ENCODE assay signal across 21 mouse cellular contexts in genomic region chr6:127552940-127553339, GRCm38 (mm10). TPM values are rescaled to one million over a fixed set of nuclear protein-coding genes. Genes with fewer than 3 reads are reported as not detected.
A peak's percentile ranks its signal among the peaks of the same experiment; 100 is the strongest.
DNase-seq lines count a peak whose midpoint lies in the region; ATAC-seq and TF ChIP-seq lines count a peak whose summit lies in the region.
"Had no signal": no experiment of that assay in that cellular context is flagged by ENCODE, and none has a peak within 500 bp of the region (broad histone marks: within the 10 kb centered on the region; RNA-seq: fewer than 3 reads in every experiment).

No protein-coding gene starts in this region.

- no peak overlapping the region for H3K4me3 ChIP-seq in forebrain, postnatal 0 days (ENCODE audit: low read depth, low read length)
- H3K4me3 ChIP-seq in forebrain, embryonic 12.5 days (replicated peaks), result no peak overlapping the region
- H3K4me3 ChIP-seq in lung, embryonic 14.5 days (ENCODE audit: low read depth, low read length), result no peak overlapping the region
- H3K4me3 ChIP-seq in stomach, postnatal 0 days (ENCODE audit: low read depth, low read length), result no peak overlapping the region
- H3K4me3 ChIP-seq: embryonic facial prominence, embryonic 13.5 days; heart, embryonic 12.5 days; hindbrain, embryonic 10.5 days; hindbrain, embryonic 15.5 days had no signal

- no peak for TF ChIP-seq EP300 in stomach, postnatal 0 days (optimal IDR thresholded peaks at IDR 0.05)

- no peaks in the 10 kb centered on the region for H3K36me3 ChIP-seq in forebrain, postnatal 0 days (ENCODE audit: insufficient read depth)
- H3K36me3 ChIP-seq in forebrain, embryonic 12.5 days (replicated peaks), result no peaks in the 10 kb centered on the region
- H3K36me3 ChIP-seq in lung, embryonic 14.5 days (ENCODE audit: insufficient read depth), result no peaks in the 10 kb centered on the region
- H3K36me3 ChIP-seq in stomach, postnatal 0 days (ENCODE audit: control insufficient read depth, insufficient read depth, low read length), result no peaks in the 10 kb centered on the region
- H3K36me3 ChIP-seq: embryonic facial prominence, embryonic 13.5 days; heart, embryonic 12.5 days; hindbrain, embryonic 10.5 days; hindbrain, embryonic 15.5 days had no signal

- WGBS in forebrain, postnatal 0 days, result 91% methylated on average over 4 of the region's 4 CpGs
- WGBS in forebrain, embryonic 12.5 days, result 88% methylated on average over 4 of the region's 4 CpGs
- WGBS in lung, embryonic 14.5 days, result 81% methylated on average over 4 of the region's 4 CpGs
- WGBS in stomach, postnatal 0 days, result 75% methylated on average over 4 of the region's 4 CpGs

- ATAC-seq in forebrain, postnatal 0 days, result no peak
- no peak for ATAC-seq in forebrain, embryonic 12.5 days (ENCODE audit: low FRiP score)
- ATAC-seq in lung, embryonic 14.5 days (ENCODE audit: insufficient read depth), result no peak
- ATAC-seq in stomach, postnatal 0 days (ENCODE audit: low FRiP score, low TSS enrichment), result no peak
- ATAC-seq: CD4-positive, CD25-positive, alpha-beta regulatory T cell, adult 4 months; forebrain, embryonic 14.5 days; inflammation-experienced regulatory T-cells, adult 6 months; Patski had no signal

- TF ChIP-seq CTCF in forebrain, postnatal 0 days (IDR thresholded peaks at IDR 0.05; ENCODE audit: low read depth), result peak; percentile 14
- TF ChIP-seq CTCF in lung, embryonic 14.5 days (IDR thresholded peaks at IDR 0.05; ENCODE audit: low read depth), result peak; percentile 22; the same call in 1 of the 2 replicates
- 0 out of 2 replicates have a peak, but pooled peaks have one; percentile 14 for TF ChIP-seq CTCF in stomach, postnatal 0 days (IDR thresholded peaks at IDR 0.05; ENCODE audit: low read depth)

- DNase-seq in forebrain, postnatal 0 days, result no peak
- no peak for DNase-seq in lung, embryonic 14.5 days
- no peak for DNase-seq in lung, postnatal 14 days
- DNase-seq in R1 (ENCODE audit: low read depth, low spot score), result peak; percentile 26
- DNase-seq in stomach, postnatal 0 days (ENCODE audit: low spot score), result no peak
- no peak for DNase-seq in gastrocnemius, postnatal 14 days
- DNase-seq: adrenal gland, postnatal 10 days; B cell, adult 2 months; cerebellum, adult 11-12 months; cerebellum, adult 9-11 months; cerebellum, postnatal 36 days; heart, adult 18-20 months had no signal

- H3K27me3 ChIP-seq in forebrain, postnatal 0 days (ENCODE audit: insufficient read depth, low read length), result no peaks in the 10 kb centered on the region; the same call in 1 of the 2 replicates
- 0 out of 2 replicates have a peak, but pooled peaks cover 4% of the 10 kb centered on the region for H3K27me3 ChIP-seq in forebrain, embryonic 12.5 days
- no peaks in the 10 kb centered on the region for H3K27me3 ChIP-seq in lung, embryonic 14.5 days (ENCODE audit: insufficient read depth, low read length)
- H3K27me3 ChIP-seq in stomach, postnatal 0 days (ENCODE audit: control insufficient read depth, insufficient read depth, low read length), result no peaks in the 10 kb centered on the region
- H3K27me3 ChIP-seq: embryonic facial prominence, embryonic 13.5 days; heart, embryonic 12.5 days; hindbrain, embryonic 15.5 days had no signal

- no peak overlapping the region for H3K27ac ChIP-seq in forebrain, postnatal 0 days (ENCODE audit: low read depth, low read length)
- H3K27ac ChIP-seq in forebrain, embryonic 12.5 days, result no peak overlapping the region
- no peak overlapping the region for H3K27ac ChIP-seq in lung, embryonic 14.5 days (ENCODE audit: low read depth)
- H3K27ac ChIP-seq in stomach, postnatal 0 days (replicated peaks), result no peak overlapping the region
- H3K27ac ChIP-seq: embryonic facial prominence, embryonic 13.5 days; hindbrain, embryonic 10.5 days; hindbrain, embryonic 15.5 days had no signal

- intact Hi-C loops in gastrocnemius, postnatal 14 days (cut with DNase I; ENCODE audit: low total_unique reads), result no loop called here

- H3K4me2 ChIP-seq in forebrain, postnatal 0 days (ENCODE audit: low read depth), result no peak overlapping the region
- no peak overlapping the region for H3K4me2 ChIP-seq in forebrain, embryonic 12.5 days
- H3K4me2 ChIP-seq in lung, embryonic 14.5 days, result no peak overlapping the region
- H3K4me2 ChIP-seq in stomach, postnatal 0 days (replicated peaks; ENCODE audit: low read depth), result no peak overlapping the region
- H3K4me2 ChIP-seq: embryonic facial prominence, embryonic 13.5 days; heart, embryonic 12.5 days; hindbrain, embryonic 15.5 days had no signal

- H3K9ac ChIP-seq in forebrain, postnatal 0 days, result no peak overlapping the region
- H3K9ac ChIP-seq in forebrain, embryonic 12.5 days, result no peak overlapping the region
- H3K9ac ChIP-seq in lung, embryonic 14.5 days, result no peak overlapping the region
- no peak overlapping the region for H3K9ac ChIP-seq in stomach, postnatal 0 days (ENCODE audit: low read length)
- H3K9ac ChIP-seq: embryonic facial prominence, embryonic 13.5 days; heart, embryonic 12.5 days; hindbrain, embryonic 15.5 days had no signal

- no peaks in the 10 kb centered on the region for H3K9me3 ChIP-seq in forebrain, postnatal 0 days (ENCODE audit: low read length)
- H3K9me3 ChIP-seq in forebrain, embryonic 12.5 days, result 0 out of 2 replicates have a peak, but pooled peaks cover 2% of the 10 kb centered on the region
- H3K9me3 ChIP-seq in lung, embryonic 14.5 days (ENCODE audit: low read depth, low read length), result 0 out of 2 replicates have a peak, but pooled peaks cover 5% of the 10 kb centered on the region
- H3K9me3 ChIP-seq in stomach, postnatal 0 days (ENCODE audit: control insufficient read depth, low read length), result no peaks in the 10 kb centered on the region
- H3K9me3 ChIP-seq: embryonic facial prominence, embryonic 13.5 days; hindbrain, embryonic 15.5 days had no signal

- H3K4me1 ChIP-seq in forebrain, postnatal 0 days (ENCODE audit: insufficient read depth), result no peaks in the 10 kb centered on the region
- H3K4me1 ChIP-seq in forebrain, embryonic 12.5 days, result no peaks in the 10 kb centered on the region
- H3K4me1 ChIP-seq in lung, embryonic 14.5 days (ENCODE audit: insufficient read depth), result 0 out of 2 replicates have a peak, but pooled peaks cover 6% of the 10 kb centered on the region
- no peaks in the 10 kb centered on the region for H3K4me1 ChIP-seq in stomach, postnatal 0 days (replicated peaks; ENCODE audit: control insufficient read depth, insufficient read depth)

RNA-seq across cellular contexts. Expression of gene Cracr2a, which starts 8.2 kb away (rescaled TPM):
- 0.46 and 0.57 TPM in 2 replicates for total RNA-seq in forebrain, postnatal 0 days (2014; rRNA removed)
- polyA plus RNA-seq in forebrain, postnatal 0 days (2015; fragmentation: Nextera tagmentation; extraction: Ambion mirVana), result 0.28 and 0.30 TPM in 2 replicates
- polyA plus RNA-seq in forebrain, embryonic 12.5 days (2016; fragmentation: Nextera tagmentation; extraction: Ambion mirVana), result 1.1 TPM in 2 replicates
- 2.8 and 3.8 TPM in 2 replicates for polyA plus RNA-seq in lung, embryonic 14.5 days (2014; fragmentation: Nextera tagmentation; extraction: Ambion mirVana)
- polyA plus RNA-seq in stomach, postnatal 0 days (2015; fragmentation: Nextera tagmentation; extraction: Ambion mirVana), result 0.74 and 0.96 TPM in 2 replicates
- under 1 TPM; 0.42 to 0.94 TPM for total RNA-seq in gastrocnemius, postnatal 14 days (2021)
- polyA plus RNA-seq: Patski had no signal
